Mouse (Mus musculus) kidney, adult 2 months (tissue): ENCODE measurements around the gene Ulk4. TPM values are rescaled to one million over a fixed set of nuclear protein-coding genes. Genes with fewer than 3 reads are reported as not detected.

ENCODE experiments used
- DNase-seq: peaks from one replicate; pipeline ENCODE4 v3.0.0; 2021
- H3K27ac ChIP-seq: fragments of 200-500 bp; 2 replicates; pipeline ENCODE4 v1.5.1; 2012; ENCODE audit warnings: low read depth, low read length, control low read depth, inconsistent platforms; ENCODE audit not compliant: insufficient read depth
- H3K27me3 ChIP-seq: fragments of 200-500 bp; replicated peaks from 2 replicates; pipeline ENCODE4 v1.6.1; 2012; ENCODE audit warnings: mild to moderate bottlenecking, moderate library complexity, low read length, inconsistent platforms; ENCODE audit not compliant: control insufficient read depth, insufficient read depth
- H3K36me3 ChIP-seq: fragments of 200-500 bp; 2 replicates; pipeline ENCODE4 v1.6.1; 2012; ENCODE audit warnings: mild to moderate bottlenecking, moderate library complexity, low read length, inconsistent platforms; ENCODE audit not compliant: control insufficient read depth, insufficient read depth
- H3K4me1 ChIP-seq: fragments of 200-500 bp; 2 replicates; pipeline ENCODE4 v1.6.1; 2011; ENCODE audit warnings: low read length; ENCODE audit not compliant: control insufficient read depth, insufficient read depth
- H3K4me3 ChIP-seq: fragments of 200-500 bp; 2 replicates; pipeline ENCODE4 v1.5.1; 2011; ENCODE audit warnings: mild to moderate bottlenecking, low read depth, low read length, control low read depth; ENCODE audit not compliant: insufficient read depth
- CTCF ChIP-seq: fragments of 200-500 bp; conservative IDR thresholded peaks from 2 replicates; pipeline ENCODE4 v1.5.1; 2011; ENCODE audit warnings: low read depth, mild to moderate bottlenecking, control low read depth, low read length, moderate library complexity, mixed read lengths; ENCODE audit not compliant: insufficient read depth, insufficient read length
- POLR2A ChIP-seq: fragments of 200-500 bp; IDR thresholded peaks from one replicate; pipeline ENCODE4 v1.6.1; 2011; ENCODE audit warnings: low read depth, low read length, control low read depth
- WGBS: fragments of 180-500 bp; shearing (Covaris S2); methylation state at CpG from one replicate; pipeline ENCODE4 v1.1.7; 2018; 5-methylcytosine and 5-hydroxymethylcytosine counted together
- polyA plus RNA-seq: library from polyadenylated mRNA; depleted of rRNA; stranded (reverse); fragments of >200 nt; gene quantifications from 2 replicates; pipeline ENCODE4 v1.2.3, GENCODE M21; 2012

Gene Ulk4
- polyA plus RNA-seq, 1 experiment, result 1.9 TPM

DNA sequence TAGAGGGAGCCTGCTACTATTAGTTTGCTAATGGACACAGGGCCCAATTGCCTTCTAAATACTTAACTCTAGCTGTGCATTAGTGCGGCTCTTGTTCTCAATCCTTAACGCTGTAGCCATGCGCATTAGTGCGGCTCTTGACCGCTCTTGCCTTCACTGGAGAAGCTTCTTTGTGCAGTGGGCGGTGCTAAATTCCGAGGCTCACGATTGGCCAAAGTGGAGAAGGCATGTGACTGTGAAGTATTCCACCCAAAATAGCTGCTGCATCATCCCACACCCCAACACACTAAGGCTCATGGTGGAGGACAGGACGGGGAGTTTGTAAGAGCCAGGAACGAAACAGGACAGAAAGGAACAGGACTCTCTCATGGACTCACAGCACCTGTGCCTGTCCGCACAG is 58.4 kb downstream of the Ulk4 start:
- 85% methylated on average over 11 of the region's 11 CpGs for WGBS
- DNase-seq, result peak; percentile 0
- Histone ChIP-seq H3K36me3 (no peaks in the 10 kb centered on the region), H3K4me3 (no peak overlapping the region), H3K4me1 (no peaks in the 10 kb centered on the region), H3K27me3 (no peaks in the 10 kb centered on the region), H3K27ac (no peak overlapping the region)
- TF ChIP-seq CTCF (no peak), POLR2A (no peak)

DNA sequence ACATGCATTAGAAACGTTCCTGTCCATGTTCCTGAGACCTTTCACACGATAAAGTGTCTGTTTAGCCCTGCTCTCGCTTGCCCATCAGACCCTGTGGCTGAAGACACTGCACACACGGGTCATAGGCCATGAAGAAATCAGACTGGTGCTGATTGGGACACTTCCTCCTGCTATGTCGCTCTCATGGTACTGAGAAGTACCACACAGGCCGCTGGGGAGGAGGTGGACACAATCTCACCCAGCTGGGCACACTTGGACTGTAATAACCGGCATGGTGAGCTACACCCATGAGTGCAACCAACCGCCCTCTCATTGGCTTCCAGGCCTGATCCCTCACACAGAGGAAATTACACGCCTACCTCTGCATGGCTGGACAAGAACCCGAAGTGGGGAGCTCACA is 58.8 kb downstream of the Ulk4 start:
- WGBS, result 81% methylated on average over 10 of the region's 10 CpGs
- Histone ChIP-seq H3K4me3 (no peak overlapping the region), H3K27me3 (no peaks in the 10 kb centered on the region), H3K36me3 (no peaks in the 10 kb centered on the region), H3K27ac (no peak overlapping the region), H3K4me1 (no peaks in the 10 kb centered on the region)
- no peak for DNase-seq
- TF ChIP-seq CTCF (no peak), POLR2A (no peak)

GRCm38 (mm10) chr9:121217742-121218141 is 59.3 kb downstream of the Ulk4 start:
- H3K27me3 ChIP-seq, result no peaks in the 10 kb centered on the region
- TF ChIP-seq POLR2A, result no peak
- TF ChIP-seq CTCF, result no peak
- H3K4me1 ChIP-seq, result no peaks in the 10 kb centered on the region
- no peak for DNase-seq
- H3K36me3 ChIP-seq, result no peaks in the 10 kb centered on the region
- H3K27ac ChIP-seq, result no peak overlapping the region
- no peak overlapping the region for H3K4me3 ChIP-seq
- 76% methylated on average over 10 of the region's 10 CpGs for WGBS

DNA sequence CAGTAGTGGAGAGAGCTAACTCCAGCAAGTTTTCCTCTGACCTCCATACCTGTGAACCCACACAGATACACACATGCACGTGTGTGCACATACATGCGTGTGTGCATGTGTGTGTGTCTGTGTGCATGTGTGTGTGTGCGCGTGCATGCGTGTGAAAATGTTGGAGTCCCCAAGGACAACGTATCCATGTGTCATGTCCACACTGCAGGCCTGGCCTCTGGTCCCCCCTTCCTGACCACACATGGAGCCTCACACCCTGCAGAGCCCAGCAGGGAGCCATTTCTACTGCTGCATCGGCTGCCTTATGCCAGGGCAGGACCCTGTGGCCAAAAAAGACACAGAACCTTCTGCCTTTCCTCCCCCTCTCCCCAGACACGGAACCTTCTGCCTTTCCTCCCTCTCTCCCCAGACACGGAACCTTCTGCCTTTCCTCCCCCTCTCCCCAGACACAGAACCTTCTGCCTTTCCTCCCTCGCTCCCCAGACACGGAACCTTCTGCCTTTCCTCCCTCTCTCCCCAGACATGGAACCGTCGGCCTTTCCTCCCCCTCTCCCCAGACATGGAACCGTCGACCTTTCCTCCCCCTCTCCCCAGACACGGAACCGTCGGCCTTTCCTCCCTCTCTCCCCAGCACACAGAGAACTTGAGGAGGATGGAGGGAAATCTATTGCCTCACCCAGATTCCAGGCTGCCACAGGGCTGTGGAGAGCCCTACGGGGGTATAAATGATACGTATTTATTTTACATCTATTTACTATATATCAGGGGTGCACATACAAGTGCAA is 60.3 kb downstream of the Ulk4 start:
- no peaks in the 10 kb centered on the region for H3K36me3 ChIP-seq
- H3K27me3 ChIP-seq, result no peaks in the 10 kb centered on the region
- no peaks in the 10 kb centered on the region for H3K4me1 ChIP-seq
- no peak overlapping the region for H3K4me3 ChIP-seq
- H3K27ac ChIP-seq, result no peak overlapping the region
- DNase-seq, result peak; percentile 0
- WGBS, result 63% methylated on average over 20 of the region's 20 CpGs
- TF ChIP-seq CTCF (no peak), POLR2A (no peak)

DNA sequence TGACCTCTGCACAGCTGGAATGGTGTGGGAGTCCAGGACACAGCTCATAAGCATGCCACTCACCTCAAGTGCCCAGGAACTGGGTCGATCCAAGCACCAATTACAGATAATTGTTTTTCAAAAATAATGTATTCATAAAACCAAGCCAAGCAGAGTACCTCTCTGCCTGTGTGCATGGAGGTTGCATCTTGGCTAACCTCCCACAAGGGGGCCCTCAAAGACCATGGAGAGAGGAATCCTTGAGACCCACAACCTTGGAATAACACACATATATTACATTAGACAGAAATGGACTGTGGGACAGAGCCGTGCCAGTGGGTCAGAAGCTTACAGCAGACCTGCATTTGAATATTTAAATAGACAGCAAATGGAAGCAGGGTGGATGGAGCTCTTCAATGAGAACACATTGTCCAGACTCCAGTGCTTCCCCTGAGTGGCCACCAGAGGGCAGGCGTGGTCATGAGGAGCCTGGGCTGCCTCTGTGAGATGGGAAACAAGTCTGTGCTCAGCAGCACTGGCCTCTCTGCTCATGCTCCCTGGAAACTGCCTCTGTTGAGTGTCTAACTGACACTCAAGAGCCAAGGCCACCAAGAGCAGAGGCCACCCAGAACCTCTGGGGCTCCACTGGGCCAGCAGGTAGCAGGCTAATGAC is 61.5 kb downstream of the Ulk4 start:
- no peak overlapping the region for H3K4me3 ChIP-seq
- no peaks in the 10 kb centered on the region for H3K4me1 ChIP-seq
- no peak overlapping the region for H3K27ac ChIP-seq
- DNase-seq, result peak; percentile 66
- 17% methylated on average over 3 of the region's 3 CpGs for WGBS
- TF ChIP-seq POLR2A (no peak), CTCF (peak; percentile 88)
- H3K36me3 ChIP-seq, result no peaks in the 10 kb centered on the region
- H3K27me3 ChIP-seq, result no peaks in the 10 kb centered on the region

DNA sequence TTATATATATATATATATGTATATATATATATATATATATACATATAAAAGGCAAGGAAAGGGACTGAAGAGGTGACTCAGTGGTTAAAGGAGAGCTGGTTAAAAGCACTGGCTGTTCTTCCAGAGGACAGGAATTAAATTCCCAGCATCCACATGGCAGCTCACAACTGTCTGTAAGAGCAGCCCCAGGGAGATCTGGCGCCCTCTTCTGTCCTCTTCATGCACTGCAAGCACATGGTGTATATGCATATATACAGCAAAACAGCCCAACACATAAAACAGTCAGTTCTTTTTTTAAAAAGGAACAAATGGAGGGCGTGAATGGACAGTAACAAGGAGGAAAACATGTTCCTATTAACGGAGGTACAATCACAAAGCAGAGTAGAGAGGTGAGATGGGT is 64.7 kb downstream of the Ulk4 start:
- Histone ChIP-seq H3K4me3 (no peak overlapping the region), H3K36me3 (no peaks in the 10 kb centered on the region), H3K27ac (no peak overlapping the region), H3K4me1 (no peaks in the 10 kb centered on the region), H3K27me3 (no peaks in the 10 kb centered on the region)
- TF ChIP-seq CTCF, result 0 out of 2 replicates have a peak, but pooled peaks have one; percentile 21
- no peak for TF ChIP-seq POLR2A
- 78% methylated on average over 3 of the region's 3 CpGs for WGBS
- peak; percentile 0 for DNase-seq

DNA sequence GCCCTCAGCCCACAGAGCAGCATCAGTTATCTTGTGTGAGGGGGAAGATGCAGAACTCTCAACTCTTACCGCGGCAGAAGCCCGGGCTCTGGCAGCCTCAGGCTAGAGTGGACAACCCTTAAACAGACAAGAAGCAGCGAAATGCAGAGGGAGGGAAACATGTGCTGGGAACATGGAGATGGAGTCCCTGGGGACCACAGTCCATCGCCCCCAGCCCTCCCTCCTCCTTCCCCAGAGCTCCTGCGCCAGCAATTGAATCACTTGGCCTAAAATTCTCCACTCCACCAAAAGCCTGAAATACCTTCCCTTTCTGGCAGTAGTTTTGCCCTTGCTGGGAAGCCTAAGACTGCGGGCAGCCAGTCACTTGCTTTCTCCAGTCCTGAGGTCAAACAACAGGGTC is 72.0 kb downstream of the Ulk4 start:
- H3K36me3 ChIP-seq, result no peaks in the 10 kb centered on the region
- no peaks in the 10 kb centered on the region for H3K4me1 ChIP-seq
- no peak for DNase-seq
- no peak overlapping the region for H3K4me3 ChIP-seq
- WGBS, result 65% methylated on average over 7 of the region's 7 CpGs
- no peak overlapping the region for H3K27ac ChIP-seq
- no peaks in the 10 kb centered on the region for H3K27me3 ChIP-seq
- TF ChIP-seq CTCF, result no peak
- no peak for TF ChIP-seq POLR2A
